Mouse (Mus musculus): ENCODE measurements around the gene Mfap1b.

GRCm38 (mm10) chr2:121415591-121415990 lies 58.3 kb downstream of the Mfap1b start:
- TF ChIP-seq CTCF (IDR thresholded peaks at IDR 0.05) (no peak), POLR2A (IDR thresholded peaks at IDR 0.05; ENCODE audit: insufficient read depth, low read depth, low read length) (no peak), EP300 (IDR thresholded peaks at IDR 0.05; ENCODE audit: insufficient read depth, low read depth, low read length) (no peak)
